Mouse (Mus musculus): ENCODE results near the gene Sppl3.

- TF ChIP-seq CTCF (IDR thresholded peaks at IDR 0.05; ENCODE audit: borderline replicate concordance, extremely low read depth, insufficient read depth, insufficient read length) (no peak), POLR2A (IDR thresholded peaks at IDR 0.05; ENCODE audit: borderline replicate concordance, extremely low read depth, insufficient read depth, insufficient read length, poor library complexity, severe bottlenecking) (no peak)
Observed at GRCm38 (mm10) chr5:115029509-115029908, 18.6 kb downstream of the Sppl3 start.
